Mouse (Mus musculus): ENCODE results near the gene Wipf2. TPM values are rescaled to one million over a fixed set of nuclear protein-coding genes. Genes with fewer than 3 reads are reported as not detected.

Wipf2 gene
- total RNA-seq, 2 experiments from 2014 or later = 4.9 to 25.9 TPM

- no peak for ATAC-seq (ENCODE audit: poor library complexity, severe bottlenecking)
Observed at GRCm38 (mm10) chr11:98941341-98941825, 77.9 kb downstream of the Wipf2 start.

- peak; percentile 68 for ATAC-seq (ENCODE audit: poor library complexity, severe bottlenecking)
Observed at GRCm38 (mm10) chr11:98941826-98942550, 78.5 kb downstream of the Wipf2 start.

- ATAC-seq (ENCODE audit: poor library complexity, severe bottlenecking) = no peak
Observed at GRCm38 (mm10) chr11:98942555-98942922, 79.1 kb downstream of the Wipf2 start.

- peak; percentile 17; the same call in 1 of the 2 replicates for ATAC-seq (ENCODE audit: poor library complexity, severe bottlenecking)
Observed at GRCm38 (mm10) chr11:98942923-98943641, 79.6 kb downstream of the Wipf2 start.

GRCm38 (mm10) chr11:98943741-98944461 lies 80.5 kb downstream of the Wipf2 start:
- ATAC-seq (ENCODE audit: poor library complexity, severe bottlenecking) = no peak

- no peak for ATAC-seq (ENCODE audit: poor library complexity, severe bottlenecking)
Observed at GRCm38 (mm10) chr11:98944897-98945604, 81.6 kb downstream of the Wipf2 start.

GRCm38 (mm10) chr11:98945605-98945977 lies 82.2 kb downstream of the Wipf2 start:
- ATAC-seq (ENCODE audit: poor library complexity, severe bottlenecking) = no peak

- ATAC-seq (ENCODE audit: poor library complexity, severe bottlenecking) = peak; percentile 56
Observed at GRCm38 (mm10) chr11:98947969-98948569, 84.6 kb downstream of the Wipf2 start.

GRCm38 (mm10) chr11:98949242-98949957 lies 86.0 kb downstream of the Wipf2 start:
- peak; percentile 34 for ATAC-seq (ENCODE audit: poor library complexity, severe bottlenecking)

GRCm38 (mm10) chr11:98949958-98950460 lies 86.6 kb downstream of the Wipf2 start:
- no peak for ATAC-seq (ENCODE audit: poor library complexity, severe bottlenecking)

GRCm38 (mm10) chr11:98950484-98950883 lies 87.0 kb downstream of the Wipf2 start:
- ATAC-seq (ENCODE audit: poor library complexity, severe bottlenecking) = no peak

- ATAC-seq (ENCODE audit: poor library complexity, severe bottlenecking) = no peak
Observed at GRCm38 (mm10) chr11:98951026-98951906, 87.8 kb downstream of the Wipf2 start.

- ATAC-seq (ENCODE audit: poor library complexity, severe bottlenecking) = no peak
Observed at GRCm38 (mm10) chr11:98952111-98952510, 88.7 kb downstream of the Wipf2 start.

GRCm38 (mm10) chr11:98952736-98953135 lies 89.3 kb downstream of the Wipf2 start:
- peak; percentile 59 for ATAC-seq (ENCODE audit: poor library complexity, severe bottlenecking)

GRCm38 (mm10) chr11:98953361-98953760 lies 89.9 kb downstream of the Wipf2 start:
- ATAC-seq (ENCODE audit: poor library complexity, severe bottlenecking) = no peak

- ATAC-seq (ENCODE audit: poor library complexity, severe bottlenecking) = no peak
Observed at GRCm38 (mm10) chr11:98953835-98954320, 90.4 kb downstream of the Wipf2 start.

GRCm38 (mm10) chr11:98954373-98954772 lies 90.9 kb downstream of the Wipf2 start:
- peak; percentile 10 for ATAC-seq (ENCODE audit: poor library complexity, severe bottlenecking)

All from megakaryocyte, adult 5-6 weeks (primary cell).